Mouse (Mus musculus): Measurements from ENCODE around the gene Lrrfip2. TPM values are rescaled to one million over a fixed set of nuclear protein-coding genes. Genes with fewer than 3 reads are reported as not detected.
A peak's percentile ranks its signal among the peaks of the same experiment; 100 is the strongest.

Lrrfip2 gene
- total RNA-seq, 1 experiment = 33.0 TPM

GRCm38 (mm10) chr9:111234701-111235100, 117.3 kb downstream of the Lrrfip2 start:
- Histone ChIP-seq H3K4me3 (ENCODE audit: insufficient read depth in 1 of 2, low read depth in 1 of 2, low read length in 2 of 2, poor library complexity in 1 of 2, severe bottlenecking in 1 of 2) (no peak overlapping the region), H3K36me3 (ENCODE audit: control insufficient read depth, insufficient read depth, low read length, poor library complexity, severe bottlenecking) (peaks cover 41% of the 10 kb centered on the region), H3K9me3 (ENCODE audit: control insufficient read depth, insufficient read depth, low read depth, low read length) (no peaks in the 10 kb centered on the region), H3K4me1 (ENCODE audit: control insufficient read depth in 2 of 2, insufficient read depth in 2 of 2, low read length in 2 of 2, poor library complexity in 1 of 2) (no peaks in the 10 kb centered on the region), H3K9ac (ENCODE audit: insufficient read depth, low read depth, low read length, poor library complexity, severe bottlenecking) (no peak overlapping the region), H3K27ac (ENCODE audit: insufficient read depth, low read depth, low read length, poor library complexity, severe bottlenecking) (no peak overlapping the region)
- in situ Hi-C loops (cut with MboI; ENCODE audit: low sequenced_read_pairs in 2 of 2, unreplicated experiment in 2 of 2) = no loop called here
- DNase-seq (ENCODE audit: low read depth, low spot score) = peak; percentile 21
- TF ChIP-seq ZC3H11A (IDR thresholded peaks at IDR 0.05; ENCODE audit: borderline replicate concordance, low read depth, low read length) = no peak
- TF ChIP-seq MAFK (IDR thresholded peaks at IDR 0.05; ENCODE audit: insufficient read depth, low read depth, low read length) = peak; percentile 84; the same call in 1 of the 2 replicates

- Histone ChIP-seq H3K27ac (ENCODE audit: insufficient read depth, low read depth, low read length, poor library complexity, severe bottlenecking) (no peak overlapping the region), H3K9me3 (ENCODE audit: control insufficient read depth, insufficient read depth, low read depth, low read length) (no peaks in the 10 kb centered on the region), H3K9ac (ENCODE audit: insufficient read depth, low read depth, low read length, poor library complexity, severe bottlenecking) (no peak overlapping the region), H3K4me3 (ENCODE audit: insufficient read depth in 1 of 2, low read depth in 1 of 2, low read length in 2 of 2, poor library complexity in 1 of 2, severe bottlenecking in 1 of 2) (no peak overlapping the region), H3K36me3 (ENCODE audit: control insufficient read depth, insufficient read depth, low read length, poor library complexity, severe bottlenecking) (peaks cover 37% of the 10 kb centered on the region), H3K4me1 (ENCODE audit: control insufficient read depth in 2 of 2, insufficient read depth in 2 of 2, low read length in 2 of 2, poor library complexity in 1 of 2) (no peaks in the 10 kb centered on the region)
- TF ChIP-seq MAFK (IDR thresholded peaks at IDR 0.05; ENCODE audit: insufficient read depth, low read depth, low read length) = no peak
- no peak for TF ChIP-seq HCFC1 (IDR thresholded peaks at IDR 0.05; ENCODE audit: borderline replicate concordance, insufficient read depth, low read length)
- TF ChIP-seq ZNF384 (IDR thresholded peaks at IDR 0.05; ENCODE audit: low read depth, low read length) = no peak
- no peak for TF ChIP-seq ZC3H11A (IDR thresholded peaks at IDR 0.05; ENCODE audit: borderline replicate concordance, low read depth, low read length)
- TF ChIP-seq CHD2 (IDR thresholded peaks at IDR 0.05; ENCODE audit: low read depth, low read length) = no peak
- no peak for DNase-seq (ENCODE audit: low read depth, low spot score)
- in situ Hi-C loops (cut with MboI; ENCODE audit: low sequenced_read_pairs in 2 of 2, unreplicated experiment in 2 of 2) = no loop called here
These were observed 120.3 kb downstream of the Lrrfip2 start for GRCm38 (mm10) chr9:111237726-111238125.

GRCm38 (mm10) chr9:111239821-111240220, 122.4 kb downstream of the Lrrfip2 start:
- in situ Hi-C loops (cut with MboI; ENCODE audit: low sequenced_read_pairs in 2 of 2, unreplicated experiment in 2 of 2) = no loop called here
- TF ChIP-seq CHD2 (IDR thresholded peaks at IDR 0.05; ENCODE audit: low read depth, low read length) (no peak), ZNF384 (IDR thresholded peaks at IDR 0.05; ENCODE audit: low read depth, low read length) (no peak), MAFK (IDR thresholded peaks at IDR 0.05; ENCODE audit: insufficient read depth, low read depth, low read length) (no peak), ZC3H11A (IDR thresholded peaks at IDR 0.05; ENCODE audit: borderline replicate concordance, low read depth, low read length) (no peak), HCFC1 (IDR thresholded peaks at IDR 0.05; ENCODE audit: borderline replicate concordance, insufficient read depth, low read length) (no peak)
- peaks cover 31% of the 10 kb centered on the region for H3K36me3 ChIP-seq (ENCODE audit: control insufficient read depth, insufficient read depth, low read length, poor library complexity, severe bottlenecking)
- peaks cover 4 to 6% of the 10 kb centered on the region in 2 experiments; a peak in 2 of 4 replicates for H3K4me1 ChIP-seq (ENCODE audit: control insufficient read depth in 2 of 2, insufficient read depth in 2 of 2, low read length in 2 of 2, poor library complexity in 1 of 2)
- no peak overlapping the region for H3K9ac ChIP-seq (ENCODE audit: insufficient read depth, low read depth, low read length, poor library complexity, severe bottlenecking)
- H3K9me3 ChIP-seq (ENCODE audit: control insufficient read depth, insufficient read depth, low read depth, low read length) = no peaks in the 10 kb centered on the region
- no peak overlapping the region for H3K4me3 ChIP-seq (ENCODE audit: insufficient read depth in 1 of 2, low read depth in 1 of 2, low read length in 2 of 2, poor library complexity in 1 of 2, severe bottlenecking in 1 of 2)
- H3K27ac ChIP-seq (ENCODE audit: insufficient read depth, low read depth, low read length, poor library complexity, severe bottlenecking) = no peak overlapping the region
- DNase-seq (ENCODE audit: low read depth, low spot score) = no peak

GRCm38 (mm10) chr9:111243384-111243783, 126.0 kb downstream of the Lrrfip2 start:
- H3K4me1 ChIP-seq (ENCODE audit: control insufficient read depth in 2 of 2, insufficient read depth in 2 of 2, low read length in 2 of 2, poor library complexity in 1 of 2) = peaks cover 4 to 6% of the 10 kb centered on the region in 2 experiments; a peak in 2 of 4 replicates
- no peak overlapping the region; the same call in 1 of the 2 replicates for H3K27ac ChIP-seq (ENCODE audit: insufficient read depth, low read depth, low read length, poor library complexity, severe bottlenecking)
- H3K36me3 ChIP-seq (ENCODE audit: control insufficient read depth, insufficient read depth, low read length, poor library complexity, severe bottlenecking) = peaks cover 24% of the 10 kb centered on the region
- H3K9me3 ChIP-seq (ENCODE audit: control insufficient read depth, insufficient read depth, low read depth, low read length) = no peaks in the 10 kb centered on the region
- H3K4me3 ChIP-seq (ENCODE audit: insufficient read depth in 1 of 2, low read depth in 1 of 2, low read length in 2 of 2, poor library complexity in 1 of 2, severe bottlenecking in 1 of 2) = no peak overlapping the region
- peak; percentile 21 for DNase-seq (ENCODE audit: low read depth, low spot score)
- in situ Hi-C loops (cut with MboI; ENCODE audit: low sequenced_read_pairs in 2 of 2, unreplicated experiment in 2 of 2) = no loop called here
- no peak overlapping the region for H3K9ac ChIP-seq (ENCODE audit: insufficient read depth, low read depth, low read length, poor library complexity, severe bottlenecking)
- TF ChIP-seq ZNF384 (IDR thresholded peaks at IDR 0.05; ENCODE audit: low read depth, low read length) (no peak), MAFK (IDR thresholded peaks at IDR 0.05; ENCODE audit: insufficient read depth, low read depth, low read length) (no peak), ZC3H11A (IDR thresholded peaks at IDR 0.05; ENCODE audit: borderline replicate concordance, low read depth, low read length) (no peak), HCFC1 (IDR thresholded peaks at IDR 0.05; ENCODE audit: borderline replicate concordance, insufficient read depth, low read length) (no peak), CHD2 (IDR thresholded peaks at IDR 0.05; ENCODE audit: low read depth, low read length) (no peak)

- peaks cover 25% of the 10 kb centered on the region for H3K36me3 ChIP-seq (ENCODE audit: control insufficient read depth, insufficient read depth, low read length, poor library complexity, severe bottlenecking)
- H3K9ac ChIP-seq (ENCODE audit: insufficient read depth, low read depth, low read length, poor library complexity, severe bottlenecking) = no peak overlapping the region
- peak; percentile 27 for DNase-seq (ENCODE audit: low read depth, low spot score)
- H3K27ac ChIP-seq (ENCODE audit: insufficient read depth, low read depth, low read length, poor library complexity, severe bottlenecking) = no peak overlapping the region
- TF ChIP-seq CHD2 (IDR thresholded peaks at IDR 0.05; ENCODE audit: low read depth, low read length) = no peak
- no peak for TF ChIP-seq ZC3H11A (IDR thresholded peaks at IDR 0.05; ENCODE audit: borderline replicate concordance, low read depth, low read length)
- TF ChIP-seq MAFK (IDR thresholded peaks at IDR 0.05; ENCODE audit: insufficient read depth, low read depth, low read length) = 0 out of 2 replicates have a peak, but pooled peaks have one; percentile 35
- in situ Hi-C loops (cut with MboI; ENCODE audit: low sequenced_read_pairs in 2 of 2, unreplicated experiment in 2 of 2) = no loop called here
- H3K9me3 ChIP-seq (ENCODE audit: control insufficient read depth, insufficient read depth, low read depth, low read length) = no peaks in the 10 kb centered on the region
- H3K4me1 ChIP-seq (ENCODE audit: control insufficient read depth in 2 of 2, insufficient read depth in 2 of 2, low read length in 2 of 2, poor library complexity in 1 of 2) = peaks cover 4 to 6% of the 10 kb centered on the region in 2 experiments; a peak in 2 of 4 replicates
- no peak overlapping the region for H3K4me3 ChIP-seq (ENCODE audit: insufficient read depth in 1 of 2, low read depth in 1 of 2, low read length in 2 of 2, poor library complexity in 1 of 2, severe bottlenecking in 1 of 2)
These were observed 128.2 kb downstream of the Lrrfip2 start for GRCm38 (mm10) chr9:111245546-111245945.
